Mouse (Mus musculus) C2C12 (cell line): ENCODE results near the gene Unc5cl. TPM values are rescaled to one million over a fixed set of nuclear protein-coding genes. Genes with fewer than 3 reads are reported as not detected.
A peak's percentile ranks its signal among the peaks of the same experiment; 100 is the strongest.
"Not testable (repeated sequence)": the region's sequence is repeated elsewhere in the genome, so short reads cannot be mapped to it uniquely, and the experiment has no call there.

Source experiments
- H3K27me3 ChIP-seq: one replicate; pipeline ENCODE4 v1.6.1; 2011; ENCODE audit not compliant: control insufficient read depth, insufficient read depth, insufficient read length
- H3K36me3 ChIP-seq: one replicate; pipeline ENCODE4 v1.6.1; 2011; ENCODE audit not compliant: control insufficient read depth, insufficient read depth
- H3K4me3 ChIP-seq: one replicate; pipeline ENCODE4 v1.5.1; 2011; ENCODE audit warnings: mild to moderate bottlenecking, control low read depth; ENCODE audit not compliant: poor library complexity, insufficient read depth, severe bottlenecking
- H3K79me2 ChIP-seq: one replicate; pipeline ENCODE4 v1.6.1; 2011; ENCODE audit not compliant: control insufficient read depth, insufficient read depth
- H3K79me3 ChIP-seq: one replicate; pipeline ENCODE4 v1.6.1; 2011; ENCODE audit warnings: low read depth, control low read depth
- H3ac ChIP-seq: one replicate; pipeline ENCODE3; 2011; ENCODE audit warnings: low read depth; ENCODE audit not compliant: control insufficient read depth, insufficient read length
- CEBPB ChIP-seq: IDR thresholded peaks from one replicate; pipeline ENCODE4 v1.6.1; 2011; ENCODE audit warnings: low read depth, mild to moderate bottlenecking, control low read depth, moderate library complexity
- CTCF ChIP-seq: IDR thresholded peaks from one replicate; pipeline ENCODE4 v1.5.1; 2011; ENCODE audit not compliant: control insufficient read depth, insufficient read depth, insufficient read length
- FOSL1 ChIP-seq: IDR thresholded peaks from one replicate; pipeline ENCODE4 v1.8.0; 2011; ENCODE audit warnings: mild to moderate bottlenecking, low read length; ENCODE audit not compliant: poor library complexity, insufficient read depth, severe bottlenecking
- MAX ChIP-seq: IDR thresholded peaks from one replicate; pipeline ENCODE4 v1.6.1; 2011; ENCODE audit warnings: mild to moderate bottlenecking, control low read depth
- MYOD1 ChIP-seq: IDR thresholded peaks from one replicate; pipeline ENCODE4 v1.6.1; 2011; ENCODE audit warnings: low read depth; ENCODE audit not compliant: control insufficient read depth, insufficient read length
- MYOG ChIP-seq: IDR thresholded peaks from one replicate; pipeline ENCODE4 v1.6.1; 2011; ENCODE audit not compliant: control insufficient read depth, insufficient read length; ENCODE audit errors: extremely low read depth
- USF1 ChIP-seq: IDR thresholded peaks from one replicate; pipeline ENCODE4 v1.6.1; 2011; ENCODE audit warnings: low read depth, mild to moderate bottlenecking, control low read depth, moderate library complexity
- polyA plus RNA-seq: library from polyadenylated mRNA; unstranded; fragments of >200 nt; fragmentation: generic; extraction: Trizol; gene quantifications from one replicate; pipeline ENCODE4 v1.2.1, GENCODE M21; 2012; ENCODE audit warnings: missing spikeins

The Unc5cl gene
- polyA plus RNA-seq, 1 experiment = not detected

DNA sequence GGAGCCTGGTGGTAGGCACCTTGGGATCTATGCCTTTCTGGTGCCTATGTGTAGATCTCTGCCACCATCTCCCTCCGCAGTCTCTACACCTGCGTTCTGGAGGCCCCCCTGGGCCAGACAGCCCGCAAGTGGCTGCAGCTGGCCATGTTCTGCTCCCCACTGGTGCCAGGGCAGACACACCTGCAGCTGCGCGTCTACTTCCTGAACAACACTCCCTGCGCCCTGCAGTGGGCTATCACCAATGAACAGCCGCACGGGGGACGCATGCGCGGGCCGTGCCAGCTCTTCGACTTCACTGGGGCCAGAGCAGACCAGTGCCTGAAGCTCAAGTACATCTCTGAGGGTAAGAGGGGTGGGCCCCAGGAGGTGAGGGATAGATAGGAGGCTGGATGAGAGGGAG lies 7.4 kb downstream of the Unc5cl start:
- Histone ChIP-seq H3ac (no peak overlapping the region), H3K79me2 (no peaks in the 10 kb centered on the region), H3K4me3 (no peak overlapping the region), H3K36me3 (no peaks in the 10 kb centered on the region), H3K79me3 (no peaks in the 10 kb centered on the region), H3K27me3 (peaks cover 5% of the 10 kb centered on the region)
- TF ChIP-seq MYOD1 (no peak), FOSL1 (no peak), CTCF (no peak), CEBPB (no peak), MYOG (no peak), USF1 (no peak), MAX (no peak)

DNA sequence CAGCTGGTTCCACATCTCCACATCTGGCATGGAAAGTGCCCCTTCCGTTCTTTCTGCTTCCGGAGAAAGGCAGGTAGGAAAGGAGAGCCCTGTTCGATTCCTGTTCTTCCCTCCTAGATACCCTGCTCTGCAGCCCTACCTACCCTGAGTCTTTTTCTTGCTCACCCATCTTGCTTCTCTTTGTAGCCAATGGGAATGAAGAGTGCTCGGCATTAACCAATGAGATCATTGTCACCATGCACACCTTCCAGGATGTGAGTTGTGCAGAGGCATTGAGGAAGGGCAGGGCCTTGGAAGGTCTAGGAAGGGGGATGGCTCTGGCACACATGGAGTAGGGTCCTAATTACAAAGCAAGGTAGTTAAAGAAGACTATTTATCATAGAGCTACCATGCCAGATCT lies 8.7 kb downstream of the Unc5cl start:
- H3K79me3 ChIP-seq = no peaks in the 10 kb centered on the region
- H3K36me3 ChIP-seq = no peaks in the 10 kb centered on the region
- no peaks in the 10 kb centered on the region for H3K79me2 ChIP-seq
- no peak overlapping the region for H3ac ChIP-seq
- peaks cover 7% of the 10 kb centered on the region for H3K27me3 ChIP-seq
- TF ChIP-seq MAX (no peak), CEBPB (no peak), USF1 (no peak), MYOG (no peak), FOSL1 (no peak), CTCF (no peak), MYOD1 (no peak)
- no peak overlapping the region for H3K4me3 ChIP-seq

DNA sequence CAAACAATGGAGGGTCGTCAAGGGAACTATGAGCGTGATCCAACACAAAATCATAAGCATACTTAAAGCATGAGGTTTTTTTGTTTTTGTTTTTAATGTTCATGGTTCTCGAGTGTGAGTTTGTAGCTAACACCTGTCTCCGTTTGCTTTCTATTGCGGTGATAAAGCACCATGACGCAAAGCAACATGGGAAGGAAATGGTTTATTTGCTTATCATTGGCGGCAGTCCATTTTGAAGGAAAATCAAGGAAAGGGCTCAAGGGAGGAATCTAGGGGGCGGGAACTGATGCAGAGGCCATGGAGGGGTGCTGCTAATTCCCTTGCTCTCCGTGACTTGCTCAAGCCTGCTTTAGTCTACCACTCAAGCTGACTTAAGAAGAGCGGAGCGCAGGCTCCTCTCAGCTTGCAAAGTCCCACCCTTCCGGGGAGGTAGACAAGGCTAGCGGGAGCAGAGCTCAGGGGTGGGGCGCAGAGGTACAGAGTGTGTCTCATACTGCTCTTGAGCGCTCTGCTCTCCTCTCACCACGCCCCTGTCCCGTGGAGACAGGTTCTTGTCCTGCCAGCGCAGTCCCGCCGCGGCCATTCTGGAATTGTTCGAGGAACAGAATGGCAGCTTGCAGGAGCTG lies 12.2 kb downstream of the Unc5cl start:
- Histone ChIP-seq H3K79me3 (no peaks in the 10 kb centered on the region), H3K79me2 (no peaks in the 10 kb centered on the region), H3ac (no peak overlapping the region), H3K4me3 (no peak overlapping the region), H3K36me3 (no peaks in the 10 kb centered on the region), H3K27me3 (peaks cover 7% of the 10 kb centered on the region)
- TF ChIP-seq CEBPB = no peak
- TF ChIP-seq MYOD1 = no peak
- no peak for TF ChIP-seq FOSL1
- TF ChIP-seq MYOG = no peak
- no peak for TF ChIP-seq MAX
- no peak for TF ChIP-seq USF1
- TF ChIP-seq CTCF = no peak

DNA sequence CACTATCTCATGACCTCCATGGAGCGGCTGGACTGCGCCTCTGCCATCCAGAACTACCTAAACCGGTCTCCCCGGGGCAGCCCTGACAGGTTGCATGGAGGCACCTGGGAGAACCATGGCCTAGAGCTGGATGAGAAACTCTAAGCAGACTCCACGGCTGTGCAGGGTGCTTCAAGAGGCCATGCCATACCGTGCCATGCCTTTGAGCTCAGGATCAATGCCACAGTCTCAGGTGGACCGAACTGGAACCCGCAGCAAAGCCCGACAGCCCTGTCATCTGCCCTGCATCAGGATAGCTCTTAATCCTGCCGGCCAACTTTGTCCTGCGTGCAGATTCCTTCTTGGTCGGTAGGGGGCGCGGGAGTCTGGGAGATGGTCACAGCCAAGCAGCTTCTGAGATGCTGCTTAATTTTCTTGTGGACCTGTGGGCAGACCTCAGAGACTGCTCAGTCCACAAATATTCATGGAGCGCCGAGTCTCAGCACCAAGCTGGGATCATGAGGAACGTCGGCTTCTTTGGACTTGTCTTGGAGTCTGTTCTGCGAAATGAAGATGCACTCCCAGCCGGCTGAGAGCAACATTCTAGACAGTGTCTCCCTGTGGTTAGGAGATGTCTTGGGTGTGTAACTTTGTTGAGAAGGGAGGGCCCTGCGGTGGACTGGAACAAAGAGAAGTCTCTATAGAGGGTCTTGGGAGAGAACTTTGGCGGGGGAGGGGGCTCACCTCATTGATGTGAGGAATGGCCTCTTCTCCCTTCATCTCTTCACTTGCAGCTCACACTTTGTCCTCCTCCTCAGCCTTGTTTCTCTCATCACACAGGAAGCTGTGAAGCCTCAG lies 12.9 kb downstream of the Unc5cl start:
- Histone ChIP-seq H3K79me2 (no peaks in the 10 kb centered on the region), H3K4me3 (no peak overlapping the region), H3K36me3 (no peaks in the 10 kb centered on the region), H3ac (no peak overlapping the region), H3K79me3 (no peaks in the 10 kb centered on the region), H3K27me3 (peaks cover 7% of the 10 kb centered on the region)
- TF ChIP-seq MYOD1 (no peak), MAX (no peak), USF1 (no peak), CTCF (peak; percentile 82), CEBPB (no peak)

DNA sequence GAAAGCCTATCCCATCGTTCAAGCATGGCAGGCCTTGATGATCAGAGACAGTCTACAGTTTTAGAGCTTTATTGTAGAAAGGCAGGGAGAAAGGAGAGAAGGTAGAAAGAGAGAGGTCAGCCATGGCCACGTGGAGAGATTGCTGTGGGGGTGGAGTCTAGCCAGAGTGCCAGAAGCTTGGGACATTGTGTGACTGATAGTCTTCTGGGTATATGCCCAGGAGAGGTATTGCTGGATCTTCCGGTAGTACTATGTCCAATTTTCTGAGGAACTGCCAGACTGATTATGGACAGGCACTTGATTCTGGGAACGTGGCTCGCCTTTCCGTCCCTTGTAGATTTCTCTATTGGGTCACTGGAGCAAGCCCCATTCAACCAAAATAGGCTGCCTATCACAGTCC lies 19.6 kb downstream of the Unc5cl start:
- not testable (repeated sequence) for H3K79me3 ChIP-seq, H3ac ChIP-seq, H3K36me3 ChIP-seq, H3K4me3 ChIP-seq, H3K27me3 ChIP-seq, H3K79me2 ChIP-seq

DNA sequence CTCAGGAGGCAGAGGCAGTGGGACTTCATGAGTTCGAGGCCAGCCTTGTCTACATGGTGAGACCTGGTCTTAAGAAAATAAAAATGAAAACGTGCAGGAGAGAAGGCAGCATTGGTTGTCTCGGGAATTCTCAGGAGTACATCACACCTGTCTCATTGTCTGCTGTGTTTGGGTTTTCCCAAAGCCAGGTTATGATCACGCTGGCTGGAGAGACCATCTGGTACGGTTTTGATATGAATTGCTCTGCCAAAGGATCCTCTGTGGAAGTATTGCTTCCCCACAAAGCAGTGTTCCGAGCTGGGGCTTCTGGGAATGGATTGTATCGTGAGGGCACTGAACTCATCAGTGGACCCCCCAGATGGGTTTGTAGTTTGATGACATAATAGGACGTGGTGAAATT lies 20.7 kb downstream of the Unc5cl start:
- no peaks in the 10 kb centered on the region for H3K79me3 ChIP-seq
- no peak overlapping the region for H3K4me3 ChIP-seq
- H3K79me2 ChIP-seq = no peaks in the 10 kb centered on the region
- no peaks in the 10 kb centered on the region for H3K36me3 ChIP-seq
- H3ac ChIP-seq = no peak overlapping the region
- H3K27me3 ChIP-seq = no peaks in the 10 kb centered on the region
- TF ChIP-seq MAX (no peak), CEBPB (no peak), USF1 (no peak), CTCF (no peak), FOSL1 (no peak), MYOD1 (no peak), MYOG (no peak)
